In genomic region chr13:53201628-53202438, GRCm38 (mm10) we compare ENCODE assay signal across 8 mouse cellular contexts.
DNase-seq lines count a peak whose midpoint lies in the region; ATAC-seq and TF ChIP-seq lines count a peak whose summit lies in the region.

No protein-coding gene starts in this region.

- 0 out of 2 replicates have a peak overlapping the region, but pooled peaks have one; percentile 10 for H3K4me2 ChIP-seq in forebrain, embryonic 13.5 days
- peak overlapping the region; percentile 5; the same call in 1 of the 2 replicates for H3K4me2 ChIP-seq in heart, postnatal 0 days (ENCODE audit: low read depth, low read length)
- H3K4me2 ChIP-seq in kidney, postnatal 0 days (ENCODE audit: low read length), result peak overlapping the region; percentile 36; the same call in 1 of the 2 replicates

- DNase-seq in lung, adult 18-20 months, result peak; percentile 14 to 22
- no peak for DNase-seq in lung, adult 2 months
- peak; percentile 72 for DNase-seq in heart, postnatal 0 days (ENCODE audit: low spot score)
- peak; percentile 97 for DNase-seq in kidney, postnatal 0 days (ENCODE audit: low spot score)
- DNase-seq in neural tube, embryonic 10.5 days (ENCODE audit: extremely low spot score, low spot score), result peak; percentile 73
- DNase-seq in spleen, postnatal 14 days (ENCODE audit: low spot score in 2 of 2), result no peak
- no peak for DNase-seq in layer of hippocampus, postnatal 25 days (ENCODE audit: extremely low spot score in 1 of 2, low spot score in 1 of 2)

- no peaks in the 10 kb centered on the region for H3K9me3 ChIP-seq in forebrain, embryonic 13.5 days (replicated peaks)
- no peaks in the 10 kb centered on the region for H3K9me3 ChIP-seq in heart, postnatal 0 days (replicated peaks; ENCODE audit: control insufficient read depth, low read length)
- H3K9me3 ChIP-seq in kidney, postnatal 0 days (replicated peaks; ENCODE audit: low read length), result no peaks in the 10 kb centered on the region

- no peaks in the 10 kb centered on the region for H3K36me3 ChIP-seq in forebrain, embryonic 13.5 days (ENCODE audit: poor library complexity, severe bottlenecking)
- no peaks in the 10 kb centered on the region for H3K36me3 ChIP-seq in heart, postnatal 0 days (replicated peaks; ENCODE audit: control insufficient read depth, insufficient read depth, low read length)
- no peaks in the 10 kb centered on the region for H3K36me3 ChIP-seq in kidney, postnatal 0 days (ENCODE audit: insufficient read depth, low read length)

- 14% methylated on average over 18 of the region's 18 CpGs for WGBS in lung, adult 2 months
- 7% methylated on average over 18 of the region's 18 CpGs for WGBS in forebrain, embryonic 13.5 days
- WGBS in heart, postnatal 0 days, result 10% methylated on average over 18 of the region's 18 CpGs
- whole genome bisulfite sequencing in kidney, postnatal 0 days, result 2% methylated on average over 18 of the region's 18 CpGs

- TF ChIP-seq POLR2A in lung, adult 2 months (IDR thresholded peaks at IDR 0.05; ENCODE audit: borderline replicate concordance, extremely low read depth, low read depth, low read length), result no peak

- no peak overlapping the region for H3K4me3 ChIP-seq in lung, adult 2 months (replicated peaks; ENCODE audit: extremely low read depth, low read depth, low read length)
- no peak overlapping the region for H3K4me3 ChIP-seq in forebrain, embryonic 13.5 days
- H3K4me3 ChIP-seq in heart, postnatal 0 days (ENCODE audit: low read depth, low read length), result no peak overlapping the region
- H3K4me3 ChIP-seq in kidney, postnatal 0 days (replicated peaks; ENCODE audit: low read depth, low read length), result no peak overlapping the region

- H3K9ac ChIP-seq in forebrain, embryonic 13.5 days, result no peak overlapping the region
- no peak overlapping the region for H3K9ac ChIP-seq in heart, postnatal 0 days (replicated peaks; ENCODE audit: low read depth, low read length)
- H3K9ac ChIP-seq in kidney, postnatal 0 days (ENCODE audit: low read depth, low read length), result no peak overlapping the region

- no peaks in the 10 kb centered on the region for H3K27me3 ChIP-seq in forebrain, embryonic 13.5 days
- no peaks in the 10 kb centered on the region for H3K27me3 ChIP-seq in heart, postnatal 0 days (ENCODE audit: control insufficient read depth, insufficient read depth, low read length)
- no peaks in the 10 kb centered on the region for H3K27me3 ChIP-seq in kidney, postnatal 0 days (ENCODE audit: insufficient read depth, low read length)

- no peaks in the 10 kb centered on the region for H3K4me1 ChIP-seq in lung, adult 2 months (ENCODE audit: control insufficient read depth, insufficient read depth, low read length)
- peaks cover 25% of the 10 kb centered on the region for H3K4me1 ChIP-seq in forebrain, embryonic 13.5 days
- peaks cover 31% of the 10 kb centered on the region for H3K4me1 ChIP-seq in heart, postnatal 0 days (ENCODE audit: control insufficient read depth, insufficient read depth)
- peaks cover 20% of the 10 kb centered on the region for H3K4me1 ChIP-seq in kidney, postnatal 0 days (replicated peaks; ENCODE audit: insufficient read depth, low read length)

- ATAC-seq in forebrain, embryonic 13.5 days, result peak; percentile 51
- peak; percentile 66 for ATAC-seq in heart, postnatal 0 days (ENCODE audit: insufficient read depth, low read depth)
- peak; percentile 68; the same call in 1 of the 2 replicates for ATAC-seq in kidney, postnatal 0 days (replicated peaks; ENCODE audit: low FRiP score, low read depth)

- H3K27ac ChIP-seq in forebrain, embryonic 13.5 days, result peak overlapping the region; percentile 17; the same call in 1 of the 2 replicates
- no peak overlapping the region for H3K27ac ChIP-seq in heart, postnatal 0 days (ENCODE audit: low read depth)
- H3K27ac ChIP-seq in kidney, postnatal 0 days, result peak overlapping the region; percentile 92

- TF ChIP-seq EP300 in heart, postnatal 0 days (IDR thresholded peaks at IDR 0.05; ENCODE audit: low read depth), result no peak

- no peak for TF ChIP-seq CTCF in lung, adult 2 months (IDR thresholded peaks at IDR 0.05; ENCODE audit: insufficient read depth, low read length)
- TF ChIP-seq CTCF in heart, postnatal 0 days (IDR thresholded peaks at IDR 0.05; ENCODE audit: low read depth), result no peak
- TF ChIP-seq CTCF in kidney, postnatal 0 days (IDR thresholded peaks at IDR 0.05; ENCODE audit: low read depth), result no peak

Comparison
In these comparisons a context has a peak if more than half of its experiments do, and no peak if none do; other contexts are left out.
1. DNase-seq: peak in lung, adult 18-20 months (2 of 2), heart, postnatal 0 days (single experiment), kidney, postnatal 0 days (single experiment) and neural tube, embryonic 10.5 days (single experiment); none in lung, adult 2 months (single experiment), spleen, postnatal 14 days (0 of 2) and layer of hippocampus, postnatal 25 days (0 of 2).
2. Peak in every context shown above with its lines, with median percentiles within 50 percentile points of each other: ATAC-seq and H3K4me2 ChIP-seq.